Mouse (Mus musculus): Measurements from ENCODE around the gene Sync. TPM values are rescaled to one million over a fixed set of nuclear protein-coding genes. Genes with fewer than 3 reads are reported as not detected.

Sync gene
- total and polyA plus RNA-seq, 2 experiments from 2014 or later, result 1.9 to 2.0 TPM

DNA sequence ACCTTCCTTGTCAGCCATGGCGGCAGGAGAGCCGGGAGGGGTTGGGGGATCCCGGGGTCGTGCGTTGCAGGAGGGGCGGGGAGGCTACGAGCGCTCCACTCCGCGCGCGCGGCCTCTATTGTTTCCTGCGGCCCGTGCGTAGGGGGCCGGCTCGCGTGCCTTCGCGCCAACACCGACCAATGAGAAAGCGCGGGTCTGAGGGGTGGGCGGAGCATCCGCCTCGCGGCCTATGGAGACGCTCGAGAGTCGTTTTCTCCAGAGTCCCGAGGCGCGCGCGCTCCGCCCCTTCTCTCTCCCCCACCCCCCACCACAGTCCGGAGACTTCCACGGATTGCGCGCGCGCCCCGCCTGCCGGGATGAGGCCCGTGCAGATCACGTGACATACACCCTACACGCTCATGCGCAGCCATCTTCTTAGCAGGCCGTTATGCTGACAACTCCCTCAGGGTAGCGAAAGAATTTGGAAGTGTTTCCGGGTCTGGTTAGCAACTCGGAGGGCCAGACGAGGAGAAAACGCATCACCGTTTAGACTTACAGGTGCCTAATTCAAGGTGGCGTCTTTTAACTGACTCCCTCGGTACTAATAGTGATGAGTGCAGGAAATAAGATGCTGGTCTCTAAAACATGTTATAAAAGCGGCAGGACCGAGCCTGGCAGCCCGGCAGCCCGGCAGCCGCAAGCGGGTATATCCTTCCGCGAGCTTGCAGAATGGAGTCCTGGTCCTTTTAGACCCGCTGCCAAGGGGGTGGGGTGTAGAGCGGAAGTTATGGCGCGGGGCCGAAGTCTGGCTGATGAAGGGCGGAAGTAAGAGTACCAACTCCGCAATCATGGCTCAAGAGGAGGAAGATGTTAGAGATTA is 48.0 kb downstream of the Sync start, which contains the start of the genes Rbbp4 and Zbtb8os:
Gene Rbbp4, minus strand, starts transcription at position 155 of the 859 bp plus-strand sequence.
Gene Zbtb8os, plus strand, starts transcription at position 480 of the 859 bp plus-strand sequence.
- Histone ChIP-seq H3K27me3 (ENCODE audit: insufficient read depth, low read length) (no peaks in the 10 kb centered on the region), H3K4me1 (ENCODE audit: insufficient read depth, low read length) (peaks cover 13% of the 10 kb centered on the region; the same call in 1 of the 2 replicates), H3K27ac (peak within 1 kb of the TSS; percentile 99), H3K36me3 (ENCODE audit: insufficient read depth, low read length) (no peaks in the 10 kb centered on the region), H3K4me3 (ENCODE audit: low read length) (peak within 1 kb of the TSS; percentile 95), H3K4me2 (ENCODE audit: low read depth, low read length) (peak within 1 kb of the TSS; percentile 94), H3K9ac (replicated peaks; ENCODE audit: low read length) (peak within 1 kb of the TSS; percentile 98), H3K9me3 (ENCODE audit: low read length) (no peaks in the 10 kb centered on the region)
- DNase-seq (ENCODE audit: low spot score), result peak; percentile 100
- peak; percentile 99 for ATAC-seq
- peak; percentile 23; the same call in 1 of the 2 replicates for TF ChIP-seq CTCF (IDR thresholded peaks at IDR 0.05; ENCODE audit: low read depth)
- under 1% methylated on average over 73 of the region's 73 CpGs for WGBS

DNA sequence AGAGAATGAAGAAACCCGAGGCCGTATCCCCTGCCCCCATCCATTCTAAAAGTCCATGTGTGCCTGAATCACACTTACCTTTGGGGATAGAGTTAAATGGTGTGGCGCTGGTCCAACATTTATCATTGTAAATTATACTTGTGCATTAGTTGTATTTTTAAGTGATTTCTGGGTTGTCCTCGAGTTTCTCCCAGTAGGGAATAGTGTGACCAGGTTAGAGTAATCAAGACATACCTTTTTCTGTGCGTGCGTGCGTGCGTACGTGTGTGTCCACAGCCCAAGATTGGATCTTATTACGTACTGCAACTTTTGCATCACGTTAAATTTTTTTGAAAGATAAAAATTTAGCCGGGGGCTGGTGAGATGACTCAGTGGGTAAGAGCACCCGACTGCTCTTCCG is 48.9 kb downstream of the Sync start:
- DNase-seq (ENCODE audit: low spot score), result no peak
- no peaks in the 10 kb centered on the region for H3K9me3 ChIP-seq (ENCODE audit: low read length)
- no peaks in the 10 kb centered on the region for H3K36me3 ChIP-seq (ENCODE audit: insufficient read depth, low read length)
- H3K4me3 ChIP-seq (ENCODE audit: low read length), result peak overlapping the region; percentile 95
- H3K4me2 ChIP-seq (ENCODE audit: low read depth, low read length), result peak overlapping the region; percentile 94
- 51% methylated on average over 14 of the region's 14 CpGs for WGBS
- H3K27ac ChIP-seq, result peak overlapping the region; percentile 99
- peak overlapping the region; percentile 71 for H3K9ac ChIP-seq (replicated peaks; ENCODE audit: low read length)
- no peaks in the 10 kb centered on the region for H3K27me3 ChIP-seq (ENCODE audit: insufficient read depth, low read length)
- TF ChIP-seq CTCF (IDR thresholded peaks at IDR 0.05; ENCODE audit: low read depth), result no peak
- H3K4me1 ChIP-seq (ENCODE audit: insufficient read depth, low read length), result peaks cover 13% of the 10 kb centered on the region; the same call in 1 of the 2 replicates
- no peak for ATAC-seq

DNA sequence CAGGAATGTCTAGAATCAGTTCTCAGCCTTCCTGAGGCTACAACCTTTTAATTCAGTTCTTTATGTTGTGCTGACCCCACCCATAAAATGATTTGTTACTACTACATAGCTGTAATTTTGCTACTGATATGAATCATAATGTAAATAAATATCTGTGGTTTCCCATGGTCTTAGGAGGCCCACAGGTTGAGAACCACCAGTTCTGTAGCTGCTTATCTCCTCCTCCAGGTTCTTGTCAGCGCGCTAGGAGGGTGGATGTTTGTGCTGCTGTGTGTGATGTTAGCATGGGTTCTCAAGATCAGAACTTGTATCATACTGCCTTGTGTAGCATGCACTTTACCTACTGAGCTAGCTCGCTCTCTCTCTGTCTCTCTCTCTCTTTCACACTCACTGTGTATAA is 52.3 kb downstream of the Sync start:
- WGBS, result 92% methylated on average over 3 of the region's 3 CpGs
- Histone ChIP-seq H3K27me3 (ENCODE audit: insufficient read depth, low read length) (no peaks in the 10 kb centered on the region), H3K27ac (no peak overlapping the region), H3K4me3 (ENCODE audit: low read length) (no peak overlapping the region), H3K9ac (replicated peaks; ENCODE audit: low read length) (no peak overlapping the region), H3K4me2 (ENCODE audit: low read depth, low read length) (no peak overlapping the region), H3K4me1 (ENCODE audit: insufficient read depth, low read length) (no peaks in the 10 kb centered on the region), H3K36me3 (ENCODE audit: insufficient read depth, low read length) (peaks cover 15% of the 10 kb centered on the region; the same call in 1 of the 2 replicates), H3K9me3 (ENCODE audit: low read length) (no peaks in the 10 kb centered on the region)
- no peak for DNase-seq (ENCODE audit: low spot score)
- no peak for TF ChIP-seq CTCF (IDR thresholded peaks at IDR 0.05; ENCODE audit: low read depth)
- no peak for ATAC-seq

DNA sequence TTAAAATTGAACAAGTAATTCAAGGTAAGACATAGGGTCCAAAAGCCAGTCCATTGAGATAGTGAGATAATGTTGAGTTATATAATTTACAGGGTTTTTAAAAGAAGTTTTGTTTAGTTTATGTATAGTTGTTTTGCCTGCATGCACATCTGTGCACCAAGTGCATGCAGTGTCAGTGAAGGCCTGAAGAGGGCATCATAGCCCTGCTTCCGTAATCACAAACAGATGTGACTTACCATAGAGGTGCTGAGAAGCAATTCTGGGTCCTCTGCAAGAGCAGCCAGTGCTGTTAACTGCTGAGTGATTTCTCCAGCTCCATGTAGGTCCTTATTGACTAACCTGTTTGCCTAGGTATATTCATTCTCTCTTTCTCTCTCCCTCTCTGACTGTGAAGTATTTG is 54.5 kb downstream of the Sync start:
- H3K9me3 ChIP-seq (ENCODE audit: low read length), result no peaks in the 10 kb centered on the region
- no peaks in the 10 kb centered on the region for H3K27me3 ChIP-seq (ENCODE audit: insufficient read depth, low read length)
- no peaks in the 10 kb centered on the region for H3K4me1 ChIP-seq (ENCODE audit: insufficient read depth, low read length)
- peaks cover 15% of the 10 kb centered on the region; the same call in 1 of the 2 replicates for H3K36me3 ChIP-seq (ENCODE audit: insufficient read depth, low read length)
- H3K4me2 ChIP-seq (ENCODE audit: low read depth, low read length), result no peak overlapping the region
- H3K9ac ChIP-seq (replicated peaks; ENCODE audit: low read length), result no peak overlapping the region
- H3K4me3 ChIP-seq (ENCODE audit: low read length), result no peak overlapping the region
- ATAC-seq (no peak), DNase-seq (ENCODE audit: low spot score) (no peak)
- WGBS, result 93% methylated on average over 1 of the region's 1 CpGs
- H3K27ac ChIP-seq, result no peak overlapping the region
- peak; percentile 27; the same call in 1 of the 2 replicates for TF ChIP-seq CTCF (IDR thresholded peaks at IDR 0.05; ENCODE audit: low read depth)

DNA sequence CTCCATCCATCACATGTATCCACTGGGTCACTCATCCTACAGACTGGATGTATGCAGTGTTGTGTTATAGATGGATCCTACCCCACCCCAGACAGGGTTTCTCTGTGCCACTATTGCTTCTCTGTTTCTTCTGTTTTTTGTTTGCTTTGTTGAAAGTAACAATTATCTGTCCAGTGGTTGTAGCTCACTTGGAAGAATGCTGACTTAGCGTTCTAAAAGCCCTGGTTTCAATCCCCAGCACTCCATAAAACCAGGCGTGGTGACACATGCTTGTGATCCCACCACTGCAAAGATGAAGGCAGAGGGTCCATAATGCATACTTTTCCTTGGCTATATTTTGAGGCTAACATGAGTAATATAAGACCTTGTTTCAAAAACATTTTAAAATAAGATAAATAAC is 55.3 kb downstream of the Sync start:
- H3K27me3 ChIP-seq (ENCODE audit: insufficient read depth, low read length), result no peaks in the 10 kb centered on the region
- DNase-seq (ENCODE audit: low spot score) (no peak), ATAC-seq (no peak)
- no peak for TF ChIP-seq CTCF (IDR thresholded peaks at IDR 0.05; ENCODE audit: low read depth)
- no peak overlapping the region for H3K4me2 ChIP-seq (ENCODE audit: low read depth, low read length)
- no peak overlapping the region for H3K27ac ChIP-seq
- H3K9ac ChIP-seq (replicated peaks; ENCODE audit: low read length), result no peak overlapping the region
- WGBS, result 86% methylated on average over 2 of the region's 2 CpGs
- peaks cover 15% of the 10 kb centered on the region; the same call in 1 of the 2 replicates for H3K36me3 ChIP-seq (ENCODE audit: insufficient read depth, low read length)
- H3K4me3 ChIP-seq (ENCODE audit: low read length), result no peak overlapping the region
- H3K9me3 ChIP-seq (ENCODE audit: low read length), result no peaks in the 10 kb centered on the region
- H3K4me1 ChIP-seq (ENCODE audit: insufficient read depth, low read length), result no peaks in the 10 kb centered on the region

DNA sequence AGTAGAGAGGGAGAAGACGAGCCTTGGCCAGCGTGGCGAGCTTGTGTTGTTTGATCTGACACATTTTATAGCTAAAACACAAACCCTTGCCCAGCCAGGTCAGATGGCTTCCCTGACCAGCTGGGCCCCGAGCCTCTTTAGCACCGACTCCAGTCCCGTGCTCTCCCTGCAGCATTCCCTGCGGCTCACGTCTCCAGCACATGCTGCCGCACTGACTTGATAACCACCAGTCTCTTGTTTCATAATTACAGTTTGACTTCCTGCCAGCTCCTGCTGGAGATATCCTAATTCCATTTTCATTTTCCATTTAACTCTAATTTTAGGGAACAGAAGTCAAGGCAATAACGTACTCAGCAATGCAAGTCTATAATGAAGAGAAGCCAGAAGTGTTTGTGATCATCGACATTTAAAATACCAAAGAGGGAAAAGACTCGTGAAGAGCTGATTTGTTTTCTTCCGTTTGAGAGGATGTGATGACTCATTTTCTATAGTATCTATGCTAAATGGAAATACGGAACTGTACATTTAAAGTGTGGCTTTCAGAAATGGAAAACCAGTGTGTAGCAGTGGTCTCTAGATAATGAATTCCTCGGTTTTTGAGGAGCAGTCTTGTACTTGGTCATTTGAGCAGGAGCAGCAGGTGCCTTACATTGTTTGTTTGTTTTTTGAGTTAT is 59.2 kb downstream of the Sync start:
- no peak for ATAC-seq
- Histone ChIP-seq H3K27ac (no peak overlapping the region), H3K4me3 (ENCODE audit: low read length) (no peak overlapping the region), H3K9me3 (ENCODE audit: low read length) (no peaks in the 10 kb centered on the region), H3K36me3 (ENCODE audit: insufficient read depth, low read length) (peaks cover 13% of the 10 kb centered on the region; the same call in 1 of the 2 replicates), H3K9ac (replicated peaks; ENCODE audit: low read length) (no peak overlapping the region), H3K27me3 (ENCODE audit: insufficient read depth, low read length) (no peaks in the 10 kb centered on the region), H3K4me2 (ENCODE audit: low read depth, low read length) (no peak overlapping the region), H3K4me1 (ENCODE audit: insufficient read depth, low read length) (no peaks in the 10 kb centered on the region)
- no peak for TF ChIP-seq CTCF (IDR thresholded peaks at IDR 0.05; ENCODE audit: low read depth)
- no peak for DNase-seq (ENCODE audit: low spot score)
- 77% methylated on average over 15 of the region's 15 CpGs for WGBS
